Mouse (Mus musculus): ENCODE measurements at regions not wholly inside any gene's neighbourhood (a gene's known extent, or its start where the extent isn't known, plus 50 kb on each side); places are given as distances from the start of the nearest gene placed in this dataset.

DNA sequence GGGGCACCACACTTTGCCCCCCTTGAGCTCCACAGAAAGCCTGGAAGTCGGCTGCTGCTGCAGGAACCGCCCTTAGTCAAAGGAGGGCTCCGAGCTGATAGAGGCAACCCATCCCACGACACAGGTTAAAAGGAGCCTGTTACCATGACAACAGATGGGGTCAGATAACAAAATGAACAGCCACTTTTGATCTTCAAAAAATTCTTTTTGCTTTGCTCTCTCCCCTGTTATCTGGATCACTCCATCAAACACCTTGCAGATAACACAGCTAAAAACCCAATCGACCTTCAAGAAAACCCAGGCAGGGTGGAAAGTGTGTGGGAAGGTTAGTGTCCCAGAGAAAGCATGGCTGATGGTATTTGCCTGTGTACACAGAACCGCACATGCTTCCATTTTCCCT lies 52.1 kb upstream of the Irx2 start:
- Histone ChIP-seq H3K4me1 (ENCODE audit: control insufficient read depth, insufficient read depth, low read length) (no peaks in the 10 kb centered on the region), H3K27ac (ENCODE audit: insufficient read depth, low read depth, low read length) (no peak overlapping the region), H3K4me3 (ENCODE audit: insufficient read depth, low read depth, low read length) (no peak overlapping the region), H3K27me3 (replicated peaks; ENCODE audit: control insufficient read depth, insufficient read depth, low read length) (no peaks in the 10 kb centered on the region), H3K36me3 (ENCODE audit: control insufficient read depth, insufficient read depth, low read length) (no peaks in the 10 kb centered on the region)
- WGBS = 46% methylated on average over 6 of the region's 6 CpGs
- TF ChIP-seq CTCF (conservative IDR thresholded peaks at IDR 0.05; ENCODE audit: insufficient read depth, insufficient read length, low read depth, low read length) = no peak
- DNase-seq = no peak

DNA sequence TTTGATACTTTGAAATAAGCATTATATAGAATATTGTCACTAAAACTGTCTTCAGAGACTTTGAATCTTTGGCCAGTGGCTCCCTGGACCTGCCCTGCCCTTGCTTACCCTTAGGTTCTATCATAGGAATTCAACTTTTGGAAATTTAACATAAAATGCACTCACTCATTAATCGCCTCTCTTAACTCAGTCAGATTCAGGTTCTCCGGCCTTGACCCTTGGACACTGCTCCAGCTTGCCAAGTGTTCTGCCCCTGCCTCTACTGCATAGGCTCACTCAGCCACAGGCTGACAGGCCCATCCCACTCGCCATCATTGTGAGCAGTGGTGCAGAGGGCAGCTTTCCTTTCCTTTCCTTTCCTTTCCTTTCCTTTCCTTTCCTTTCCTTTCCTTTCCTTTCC lies 50.2 kb upstream of the Irx2 start:
- peak; percentile 71 for DNase-seq
- 58% methylated on average over 3 of the region's 3 CpGs for WGBS
- TF ChIP-seq POLR2A (IDR thresholded peaks at IDR 0.05; ENCODE audit: low read depth, low read length) = no peak
- TF ChIP-seq CTCF (conservative IDR thresholded peaks at IDR 0.05; ENCODE audit: insufficient read depth, insufficient read length, low read depth, low read length) = no peak
- no peak overlapping the region for H3K27ac ChIP-seq (ENCODE audit: insufficient read depth, low read depth, low read length)
- no peaks in the 10 kb centered on the region for H3K27me3 ChIP-seq (replicated peaks; ENCODE audit: control insufficient read depth, insufficient read depth, low read length)
- no peak overlapping the region for H3K4me3 ChIP-seq (ENCODE audit: insufficient read depth, low read depth, low read length)
- no peaks in the 10 kb centered on the region for H3K36me3 ChIP-seq (ENCODE audit: control insufficient read depth, insufficient read depth, low read length)
- H3K4me1 ChIP-seq (ENCODE audit: control insufficient read depth, insufficient read depth, low read length) = no peaks in the 10 kb centered on the region
